Mouse (Mus musculus): ENCODE results near the gene Ttc1. TPM values are rescaled to one million over a fixed set of nuclear protein-coding genes. Genes with fewer than 3 reads are reported as not detected.

The Ttc1 gene
- polyA plus RNA-seq, 1 experiment from 2014 or later: 82.5 TPM

GRCm38 (mm10) chr11:43773725-43774124 lies 25.9 kb upstream of the Ttc1 start:
- H3K4me3 ChIP-seq (ENCODE audit: low read depth, low read length): no peak overlapping the region
- H3K36me3 ChIP-seq (ENCODE audit: control insufficient read depth, insufficient read depth, low read length): no peaks in the 10 kb centered on the region
- peaks cover 3% of the 10 kb centered on the region; the same call in 1 of the 2 replicates for H3K4me1 ChIP-seq (ENCODE audit: control insufficient read depth, insufficient read depth, low read length)
- 60% methylated on average over 5 of the region's 5 CpGs for WGBS
- peaks cover 14% of the 10 kb centered on the region; the same call in 1 of the 2 replicates for H3K27me3 ChIP-seq (replicated peaks; ENCODE audit: control insufficient read depth, insufficient read depth, low read length)
- no peaks in the 10 kb centered on the region for H3K9me3 ChIP-seq (replicated peaks; ENCODE audit: control insufficient read depth, low read length)
- no peak overlapping the region for H3K9ac ChIP-seq (ENCODE audit: low read length)
- no peak overlapping the region for H3K4me2 ChIP-seq (ENCODE audit: low read length)
- DNase-seq (ENCODE audit: low spot score) (no peak), ATAC-seq (no peak)
- H3K27ac ChIP-seq (ENCODE audit: low read depth, low read length): no peak overlapping the region

- Histone ChIP-seq H3K4me1 (ENCODE audit: control insufficient read depth, insufficient read depth, low read length) (no peaks in the 10 kb centered on the region), H3K9ac (ENCODE audit: low read length) (no peak overlapping the region), H3K27me3 (replicated peaks; ENCODE audit: control insufficient read depth, insufficient read depth, low read length) (peaks cover 3% of the 10 kb centered on the region; the same call in 1 of the 2 replicates), H3K4me3 (ENCODE audit: low read depth, low read length) (no peak overlapping the region), H3K9me3 (replicated peaks; ENCODE audit: control insufficient read depth, low read length) (no peaks in the 10 kb centered on the region), H3K27ac (ENCODE audit: low read depth, low read length) (no peak overlapping the region), H3K36me3 (ENCODE audit: control insufficient read depth, insufficient read depth, low read length) (no peaks in the 10 kb centered on the region), H3K4me2 (ENCODE audit: low read length) (no peak overlapping the region)
- DNase-seq (ENCODE audit: low spot score): no peak
- 77% methylated on average over 4 of the region's 4 CpGs for WGBS
- no peak for ATAC-seq
These were observed 22.3 kb upstream of the Ttc1 start for GRCm38 (mm10) chr11:43770110-43770509.

- Histone ChIP-seq H3K27me3 (replicated peaks; ENCODE audit: control insufficient read depth, insufficient read depth, low read length) (peaks cover 3% of the 10 kb centered on the region; the same call in 1 of the 2 replicates), H3K9ac (ENCODE audit: low read length) (no peak overlapping the region), H3K4me3 (ENCODE audit: low read depth, low read length) (no peak overlapping the region), H3K9me3 (replicated peaks; ENCODE audit: control insufficient read depth, low read length) (no peaks in the 10 kb centered on the region), H3K4me2 (ENCODE audit: low read length) (no peak overlapping the region), H3K4me1 (ENCODE audit: control insufficient read depth, insufficient read depth, low read length) (no peaks in the 10 kb centered on the region), H3K36me3 (ENCODE audit: control insufficient read depth, insufficient read depth, low read length) (no peaks in the 10 kb centered on the region), H3K27ac (ENCODE audit: low read depth, low read length) (no peak overlapping the region)
- 68% methylated on average over 11 of the region's 11 CpGs for WGBS
- DNase-seq (ENCODE audit: low spot score): no peak
- no peak for ATAC-seq
These were observed 19.9 kb upstream of the Ttc1 start for GRCm38 (mm10) chr11:43767749-43768148.

GRCm38 (mm10) chr11:43766922-43767648 lies 19.3 kb upstream of the Ttc1 start:
- DNase-seq (ENCODE audit: low spot score) (peak; percentile 91), ATAC-seq (peak; percentile 91)
- Histone ChIP-seq H3K9me3 (replicated peaks; ENCODE audit: control insufficient read depth, low read length) (no peaks in the 10 kb centered on the region), H3K27ac (ENCODE audit: low read depth, low read length) (no peak overlapping the region), H3K36me3 (ENCODE audit: control insufficient read depth, insufficient read depth, low read length) (no peaks in the 10 kb centered on the region), H3K4me1 (ENCODE audit: control insufficient read depth, insufficient read depth, low read length) (no peaks in the 10 kb centered on the region), H3K4me2 (ENCODE audit: low read length) (peak overlapping the region; percentile 63), H3K27me3 (replicated peaks; ENCODE audit: control insufficient read depth, insufficient read depth, low read length) (peaks cover 3% of the 10 kb centered on the region; the same call in 1 of the 2 replicates), H3K9ac (ENCODE audit: low read length) (peak overlapping the region; percentile 54), H3K4me3 (ENCODE audit: low read depth, low read length) (peak overlapping the region; percentile 41)
- WGBS: 6% methylated on average over 37 of the region's 37 CpGs

- 64% methylated on average over 2 of the region's 2 CpGs for WGBS
- ATAC-seq (no peak), DNase-seq (ENCODE audit: low spot score) (no peak)
- Histone ChIP-seq H3K9me3 (replicated peaks; ENCODE audit: control insufficient read depth, low read length) (no peaks in the 10 kb centered on the region), H3K4me1 (ENCODE audit: control insufficient read depth, insufficient read depth, low read length) (no peaks in the 10 kb centered on the region), H3K9ac (ENCODE audit: low read length) (no peak overlapping the region), H3K4me2 (ENCODE audit: low read length) (no peak overlapping the region), H3K4me3 (ENCODE audit: low read depth, low read length) (no peak overlapping the region), H3K27me3 (replicated peaks; ENCODE audit: control insufficient read depth, insufficient read depth, low read length) (0 out of 2 replicates have a peak, but pooled peaks cover 2% of the 10 kb centered on the region), H3K27ac (ENCODE audit: low read depth, low read length) (no peak overlapping the region), H3K36me3 (ENCODE audit: control insufficient read depth, insufficient read depth, low read length) (no peaks in the 10 kb centered on the region)
These were observed 10.6 kb upstream of the Ttc1 start for GRCm38 (mm10) chr11:43758436-43758835.

GRCm38 (mm10) chr11:43755411-43755810 lies 7.6 kb upstream of the Ttc1 start:
- Histone ChIP-seq H3K9me3 (replicated peaks; ENCODE audit: control insufficient read depth, low read length) (no peaks in the 10 kb centered on the region), H3K9ac (ENCODE audit: low read length) (no peak overlapping the region), H3K4me3 (ENCODE audit: low read depth, low read length) (no peak overlapping the region), H3K4me1 (ENCODE audit: control insufficient read depth, insufficient read depth, low read length) (no peaks in the 10 kb centered on the region), H3K36me3 (ENCODE audit: control insufficient read depth, insufficient read depth, low read length) (no peaks in the 10 kb centered on the region), H3K27me3 (replicated peaks; ENCODE audit: control insufficient read depth, insufficient read depth, low read length) (0 out of 2 replicates have a peak, but pooled peaks cover 2% of the 10 kb centered on the region), H3K4me2 (ENCODE audit: low read length) (no peak overlapping the region), H3K27ac (ENCODE audit: low read depth, low read length) (no peak overlapping the region)
- 74% methylated on average over 5 of the region's 5 CpGs for WGBS
- ATAC-seq: no peak
- no peak for DNase-seq (ENCODE audit: low spot score)

GRCm38 (mm10) chr11:43754568-43754967 lies 6.8 kb upstream of the Ttc1 start:
- no peak overlapping the region for H3K4me3 ChIP-seq (ENCODE audit: low read depth, low read length)
- no peak overlapping the region for H3K27ac ChIP-seq (ENCODE audit: low read depth, low read length)
- 86% methylated on average over 1 of the region's 1 CpGs for WGBS
- H3K4me1 ChIP-seq (ENCODE audit: control insufficient read depth, insufficient read depth, low read length): no peaks in the 10 kb centered on the region
- H3K36me3 ChIP-seq (ENCODE audit: control insufficient read depth, insufficient read depth, low read length): no peaks in the 10 kb centered on the region
- H3K4me2 ChIP-seq (ENCODE audit: low read length): no peak overlapping the region
- no peak for DNase-seq (ENCODE audit: low spot score)
- H3K9ac ChIP-seq (ENCODE audit: low read length): no peak overlapping the region
- H3K27me3 ChIP-seq (replicated peaks; ENCODE audit: control insufficient read depth, insufficient read depth, low read length): 0 out of 2 replicates have a peak, but pooled peaks cover 2% of the 10 kb centered on the region
- H3K9me3 ChIP-seq (replicated peaks; ENCODE audit: control insufficient read depth, low read length): no peaks in the 10 kb centered on the region
- ATAC-seq: no peak

GRCm38 (mm10) chr11:43751542-43751941 lies 3.7 kb upstream of the Ttc1 start:
- Histone ChIP-seq H3K4me2 (ENCODE audit: low read length) (no peak overlapping the region), H3K4me1 (ENCODE audit: control insufficient read depth, insufficient read depth, low read length) (peaks cover 5% of the 10 kb centered on the region; the same call in 1 of the 2 replicates), H3K27me3 (replicated peaks; ENCODE audit: control insufficient read depth, insufficient read depth, low read length) (no peaks in the 10 kb centered on the region), H3K9me3 (replicated peaks; ENCODE audit: control insufficient read depth, low read length) (no peaks in the 10 kb centered on the region), H3K4me3 (ENCODE audit: low read depth, low read length) (no peak overlapping the region), H3K9ac (ENCODE audit: low read length) (no peak overlapping the region), H3K36me3 (ENCODE audit: control insufficient read depth, insufficient read depth, low read length) (no peaks in the 10 kb centered on the region), H3K27ac (ENCODE audit: low read depth, low read length) (no peak overlapping the region)
- WGBS: 66% methylated on average over 2 of the region's 2 CpGs
- DNase-seq (ENCODE audit: low spot score) (no peak), ATAC-seq (no peak)

GRCm38 (mm10) chr11:43728737-43729301 lies 19.0 kb downstream of the Ttc1 start:
- DNase-seq (ENCODE audit: low spot score) (no peak), ATAC-seq (no peak)
- Histone ChIP-seq H3K27ac (ENCODE audit: low read depth, low read length) (no peak overlapping the region), H3K4me1 (ENCODE audit: control insufficient read depth, insufficient read depth, low read length) (no peaks in the 10 kb centered on the region), H3K27me3 (replicated peaks; ENCODE audit: control insufficient read depth, insufficient read depth, low read length) (no peaks in the 10 kb centered on the region), H3K4me2 (ENCODE audit: low read length) (no peak overlapping the region), H3K9ac (ENCODE audit: low read length) (no peak overlapping the region), H3K4me3 (ENCODE audit: low read depth, low read length) (no peak overlapping the region), H3K9me3 (replicated peaks; ENCODE audit: control insufficient read depth, low read length) (no peaks in the 10 kb centered on the region), H3K36me3 (ENCODE audit: control insufficient read depth, insufficient read depth, low read length) (peaks cover 51% of the 10 kb centered on the region)
- 91% methylated on average over 7 of the region's 7 CpGs for WGBS
